Mouse (Mus musculus) lung, adult 2 months (tissue): ENCODE data around the gene B4galt5. TPM values are rescaled to one million over a fixed set of nuclear protein-coding genes. Genes with fewer than 3 reads are reported as not detected.
"Not testable (repeated sequence)": the region's sequence is repeated elsewhere in the genome, so short reads cannot be mapped to it uniquely, and the experiment has no call there.

Source experiments
- DNase-seq: peaks from one replicate; pipeline ENCODE4 v3.0.0; 2022
- H3K4me1 ChIP-seq: fragments of 200-500 bp; 2 replicates; pipeline ENCODE4 v1.6.1; 2011; ENCODE audit warnings: low read length; ENCODE audit not compliant: control insufficient read depth, insufficient read depth
- H3K4me3 ChIP-seq: fragments of 200-500 bp; replicated peaks from 2 replicates; pipeline ENCODE3; 2011; ENCODE audit warnings: low read depth, mild to moderate bottlenecking, control low read depth, low read length; ENCODE audit errors: extremely low read depth
- CTCF ChIP-seq: fragments of 200-500 bp; IDR thresholded peaks from 2 replicates; pipeline ENCODE4 v1.5.1; 2011; ENCODE audit warnings: mild to moderate bottlenecking, low read length, control low read depth; ENCODE audit not compliant: insufficient read depth
- POLR2A ChIP-seq: fragments of 200-500 bp; IDR thresholded peaks from 2 replicates; pipeline ENCODE4 v1.6.1; 2011; ENCODE audit warnings: low read depth, mild to moderate bottlenecking, control low read depth, low read length, borderline replicate concordance; ENCODE audit errors: extremely low read depth
- WGBS: fragments of 180-500 bp; shearing (Covaris S2); methylation state at CpG from one replicate; pipeline ENCODE4 v1.1.7; 2018; 5-methylcytosine and 5-hydroxymethylcytosine counted together
- polyA plus RNA-seq: library from polyadenylated mRNA; depleted of rRNA; stranded (reverse); fragments of >200 nt; gene quantifications from 2 replicates; pipeline ENCODE4 v1.2.3, GENCODE M21; 2012; rRNA removed

B4galt5 gene
- 17.7 and 20.5 TPM in 2 replicates for polyA plus RNA-seq

DNA sequence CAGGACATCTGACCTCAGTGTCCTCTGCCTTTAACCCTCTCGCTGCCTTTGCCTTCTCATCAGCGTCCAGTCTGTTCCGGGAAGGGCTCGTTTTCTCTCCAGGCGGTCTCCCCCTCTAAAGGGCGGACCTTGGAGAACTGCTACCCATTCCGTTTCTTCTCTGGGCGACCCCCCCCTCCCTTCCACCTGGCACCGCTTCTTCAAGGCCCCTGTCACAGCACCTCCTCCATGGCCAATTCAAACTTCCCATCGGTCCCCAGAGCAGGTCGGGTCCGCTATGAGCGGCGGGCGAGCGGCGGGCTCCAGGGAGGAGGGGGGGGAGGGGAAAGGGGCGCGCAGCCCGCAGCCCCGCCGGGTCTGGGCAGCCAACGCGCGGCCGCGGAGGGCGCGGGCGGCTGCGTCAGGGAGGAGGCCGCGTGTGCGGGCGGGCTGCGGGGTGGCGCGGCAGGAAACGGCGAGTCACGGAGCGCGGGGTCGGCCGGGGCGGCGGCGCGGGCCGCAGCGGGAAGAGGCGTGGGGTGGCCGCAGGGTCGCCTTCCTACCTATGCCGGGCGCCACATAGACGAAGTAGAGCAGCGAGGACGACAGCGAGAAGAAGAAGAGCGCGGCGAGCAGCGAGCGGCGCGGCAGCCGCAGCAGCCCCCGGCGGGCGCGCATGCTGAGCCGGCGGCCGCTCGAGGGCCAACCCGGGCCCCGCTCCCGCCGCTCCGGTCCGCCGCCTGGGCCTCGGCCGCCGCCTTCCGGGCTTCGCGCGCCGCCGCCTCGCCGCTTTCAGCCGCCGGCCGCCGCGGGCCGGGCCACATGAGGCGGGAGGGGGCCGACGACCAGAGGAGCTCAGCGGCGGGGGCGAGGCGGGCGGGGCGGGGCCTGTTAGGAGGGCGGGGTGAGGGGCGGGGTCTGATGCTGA is at the start of gene B4galt5:
TSS of gene B4galt5 (minus strand) at position 808 of the 907 bp plus-strand sequence.
- Histone ChIP-seq H3K4me3 (peak within 1 kb of the TSS; percentile 59), H3K4me1 (peaks cover 15% of the 10 kb centered on the region)
- TF ChIP-seq CTCF = no peak
- TF ChIP-seq POLR2A = no peak
- under 1% methylated on average over 64 of the region's 111 CpGs for WGBS
- no peak for DNase-seq

DNA sequence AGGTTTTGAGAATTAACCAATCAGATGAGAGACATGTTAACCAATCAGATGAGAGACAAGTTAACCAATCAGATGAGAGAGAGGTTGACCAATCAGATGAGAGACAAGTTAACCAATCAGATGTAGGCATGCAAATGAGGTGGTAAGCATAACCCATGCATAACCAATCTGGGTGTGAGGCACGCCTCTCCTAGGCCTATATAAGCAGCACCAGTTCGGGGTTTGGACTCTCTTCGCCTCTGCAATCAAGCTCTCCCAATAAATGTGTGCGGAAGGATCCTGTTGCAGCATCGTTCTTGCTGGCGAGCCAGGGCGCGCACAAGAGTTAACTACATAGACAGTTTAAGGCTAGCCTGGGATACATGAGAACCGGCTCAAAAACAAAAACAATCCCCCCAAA is 47.4 kb upstream of the B4galt5 start:
- not testable (repeated sequence) for H3K4me3 ChIP-seq, H3K4me1 ChIP-seq, DNase-seq
- WGBS = 97% methylated on average over 9 of the region's 9 CpGs

- no peak for DNase-seq
- Histone ChIP-seq H3K4me3 (no peak overlapping the region), H3K4me1 (peaks cover 4% of the 10 kb centered on the region)
- 50% methylated on average over 7 of the region's 7 CpGs for WGBS
- no peak for TF ChIP-seq CTCF
Measured at GRCm38 (mm10) chr2:167394426-167394825, 45.4 kb upstream of the B4galt5 start.

DNA sequence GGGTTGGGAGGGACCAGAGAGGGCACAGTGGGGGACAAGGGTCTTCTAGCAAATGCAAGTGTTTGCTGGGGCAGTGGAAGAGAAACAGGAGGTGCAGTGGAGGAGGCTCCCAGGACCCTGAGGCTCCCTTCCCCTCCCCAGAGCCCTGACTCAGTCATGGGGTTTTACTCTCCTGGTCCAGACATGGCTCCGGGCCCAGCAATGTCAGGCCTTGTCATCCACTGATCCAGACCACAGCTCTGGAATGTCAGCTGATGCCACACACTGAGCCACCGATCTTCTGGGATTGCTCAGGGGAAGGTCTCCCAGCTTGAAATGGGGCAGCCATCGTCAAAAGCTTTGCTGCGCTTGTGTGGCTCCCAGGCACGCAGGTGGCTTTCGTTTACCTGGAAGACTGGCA is 38.0 kb upstream of the B4galt5 start:
- no peak for DNase-seq
- H3K4me1 ChIP-seq = no peaks in the 10 kb centered on the region
- TF ChIP-seq POLR2A (no peak), CTCF (no peak)
- no peak overlapping the region for H3K4me3 ChIP-seq
- 78% methylated on average over 6 of the region's 6 CpGs for WGBS

- no peak overlapping the region for H3K4me3 ChIP-seq
- 79% methylated on average over 4 of the region's 4 CpGs for WGBS
- no peaks in the 10 kb centered on the region; the same call in 1 of the 2 replicates for H3K4me1 ChIP-seq
- no peak for DNase-seq
- TF ChIP-seq CTCF = no peak
- no peak for TF ChIP-seq POLR2A
Measured at GRCm38 (mm10) chr2:167386456-167386855, 37.5 kb upstream of the B4galt5 start.

- no peak for DNase-seq
- 53% methylated on average over 13 of the region's 13 CpGs for WGBS
- no peak for TF ChIP-seq POLR2A
- no peak for TF ChIP-seq CTCF
- Histone ChIP-seq H3K4me1 (no peaks in the 10 kb centered on the region; the same call in 1 of the 2 replicates), H3K4me3 (no peak overlapping the region)
Measured at GRCm38 (mm10) chr2:167383666-167384083, 34.7 kb upstream of the B4galt5 start.

GRCm38 (mm10) chr2:167382389-167382788 is 33.4 kb upstream of the B4galt5 start:
- WGBS = 86% methylated on average over 7 of the region's 7 CpGs
- TF ChIP-seq POLR2A (no peak), CTCF (no peak)
- Histone ChIP-seq H3K4me1 (no peaks in the 10 kb centered on the region; the same call in 1 of the 2 replicates), H3K4me3 (no peak overlapping the region)
- no peak for DNase-seq

DNA sequence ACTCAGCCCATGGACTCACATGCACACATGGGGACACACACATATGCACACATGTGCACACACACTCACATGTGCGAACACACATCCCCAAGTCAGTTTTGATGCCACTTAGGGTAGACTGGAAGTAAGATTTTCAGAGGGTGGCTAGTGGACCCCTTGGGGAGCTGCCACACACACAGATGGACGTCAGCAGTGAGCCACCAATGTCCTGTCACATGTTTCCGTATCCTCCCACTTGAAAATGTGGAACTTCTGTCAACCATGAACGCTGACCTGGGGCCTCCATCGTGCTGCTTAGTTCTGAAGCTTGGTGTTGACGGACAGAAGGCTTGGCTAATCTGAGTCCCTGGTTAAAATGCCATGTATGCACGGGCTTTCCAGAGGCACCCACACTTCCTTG is 32.6 kb upstream of the B4galt5 start:
- no peak for DNase-seq
- H3K4me3 ChIP-seq = no peak overlapping the region
- WGBS = 72% methylated on average over 7 of the region's 7 CpGs
- no peaks in the 10 kb centered on the region; the same call in 1 of the 2 replicates for H3K4me1 ChIP-seq
- TF ChIP-seq CTCF (no peak), POLR2A (no peak)

GRCm38 (mm10) chr2:167380615-167381285 is 31.8 kb upstream of the B4galt5 start:
- WGBS = 52% methylated on average over 7 of the region's 7 CpGs
- Histone ChIP-seq H3K4me1 (no peaks in the 10 kb centered on the region; the same call in 1 of the 2 replicates), H3K4me3 (no peak overlapping the region)
- no peak for DNase-seq
- TF ChIP-seq CTCF = no peak
- no peak for TF ChIP-seq POLR2A
